Comparison of ENCODE assay signal across 8 mouse cellular contexts in the genomic region with DNA sequence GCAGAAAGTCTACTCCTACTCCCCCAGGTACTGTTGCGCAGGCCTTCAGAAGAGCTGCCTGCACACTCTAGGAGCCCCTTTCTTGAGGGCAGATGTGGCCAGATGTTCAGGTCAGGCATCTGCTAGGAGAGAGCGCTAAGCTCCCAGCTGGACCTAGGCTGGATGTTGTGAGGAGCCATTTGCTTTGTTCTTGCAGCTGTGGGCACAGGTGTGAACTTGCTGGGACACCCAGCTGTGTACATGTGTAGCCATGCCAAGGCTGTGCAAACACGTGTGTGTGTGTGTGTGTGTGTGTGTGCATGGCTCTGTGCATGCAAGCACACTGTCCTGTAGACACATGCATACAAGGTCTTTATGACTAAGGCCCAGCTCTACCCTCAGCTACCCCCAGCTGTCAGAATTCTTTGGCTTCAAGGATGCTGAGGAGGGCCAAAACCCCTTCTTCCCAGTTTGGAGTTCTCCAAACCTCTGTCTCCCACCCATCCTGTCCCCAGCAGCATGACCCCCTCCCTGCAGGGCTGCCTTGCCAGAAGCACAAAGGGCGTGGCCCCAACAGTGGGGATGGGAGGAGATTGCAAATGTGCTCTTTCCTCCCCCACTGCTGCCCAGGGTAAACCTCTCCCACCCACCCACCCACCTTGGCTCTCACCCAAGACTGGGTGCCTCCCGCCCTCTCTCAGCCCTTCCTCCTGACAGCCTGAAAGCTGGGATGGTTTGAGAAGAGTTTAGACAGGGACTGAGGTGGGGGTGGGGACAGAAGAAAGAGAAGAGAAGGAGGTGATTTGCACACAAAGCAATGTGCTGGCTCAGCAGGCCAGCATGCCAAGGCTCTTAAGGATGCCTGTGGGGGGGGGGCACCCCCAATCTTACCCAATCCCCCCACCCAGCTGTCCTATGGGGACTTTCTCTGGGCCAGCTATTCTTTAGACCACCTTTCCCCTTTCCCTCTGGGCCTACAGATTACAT. TPM values are rescaled to one million over a fixed set of nuclear protein-coding genes. Genes with fewer than 3 reads are reported as not detected.
DNase-seq lines count a peak whose midpoint lies in the region; ATAC-seq lines count a peak whose summit lies in the region.
"Had no signal": no experiment of that assay in that cellular context is flagged by ENCODE, and none has a peak within 500 bp of the region (broad histone marks: within the 10 kb centered on the region; RNA-seq: fewer than 3 reads in every experiment).

No protein-coding gene starts in this region.

- no peak for DNase-seq in lung, postnatal 25 days (ENCODE audit: low spot score)
- peak; percentile 65 to 70 for DNase-seq in heart, postnatal 10 days
- peak; percentile 62 to 87 for DNase-seq in lung, postnatal 4 days
- DNase-seq in T-cell, adult 2 months (ENCODE audit: low spot score), result no peak
- DNase-seq in embryo, embryonic 9.5 days (ENCODE audit: extremely low spot score), result no peak

- H3K4me3 ChIP-seq in lung, embryonic 15.5 days, result no peak overlapping the region
- no peak overlapping the region for H3K4me3 ChIP-seq in embryonic facial prominence, embryonic 13.5 days
- H3K4me3 ChIP-seq: liver, embryonic 15.5 days had no signal

- H3K27ac ChIP-seq in lung, embryonic 15.5 days, result peak overlapping the region; percentile 87
- peak overlapping the region; percentile 87 for H3K27ac ChIP-seq in embryonic facial prominence, embryonic 13.5 days
- H3K27ac ChIP-seq: liver, embryonic 15.5 days had no signal

- H3K4me1 ChIP-seq in lung, embryonic 15.5 days, result peaks cover 62% of the 10 kb centered on the region
- H3K4me1 ChIP-seq in embryonic facial prominence, embryonic 13.5 days, result peaks cover 56% of the 10 kb centered on the region

- no peaks in the 10 kb centered on the region for H3K36me3 ChIP-seq in lung, embryonic 15.5 days
- no peaks in the 10 kb centered on the region for H3K36me3 ChIP-seq in embryonic facial prominence, embryonic 13.5 days
- H3K36me3 ChIP-seq: liver, embryonic 15.5 days had no signal

- H3K4me2 ChIP-seq in lung, embryonic 15.5 days, result no peak overlapping the region
- peak overlapping the region; percentile 22 for H3K4me2 ChIP-seq in embryonic facial prominence, embryonic 13.5 days
- H3K4me2 ChIP-seq: liver, embryonic 15.5 days had no signal

- peak; percentile 64 for ATAC-seq in lung, embryonic 15.5 days (ENCODE audit: borderline replicate concordance, extremely low read depth, low FRiP score, low TSS enrichment)
- peak; percentile 13; the same call in 1 of the 2 replicates for ATAC-seq in embryonic facial prominence, embryonic 13.5 days (ENCODE audit: insufficient number of reproducible peaks, insufficient read depth, low FRiP score, low TSS enrichment, low read depth)

- intact Hi-C loops in heart, postnatal 10 days (cut with DNase I), result no loop called here

- H3K9me3 ChIP-seq in lung, embryonic 15.5 days, result no peaks in the 10 kb centered on the region
- no peaks in the 10 kb centered on the region for H3K9me3 ChIP-seq in embryonic facial prominence, embryonic 13.5 days
- H3K9me3 ChIP-seq: liver, embryonic 15.5 days had no signal

- whole genome bisulfite sequencing in lung, embryonic 15.5 days, result 25% methylated on average over 5 of the region's 5 CpGs
- WGBS in embryonic facial prominence, embryonic 13.5 days, result 30% methylated on average over 5 of the region's 5 CpGs

- no peaks in the 10 kb centered on the region for H3K27me3 ChIP-seq in lung, embryonic 15.5 days
- no peaks in the 10 kb centered on the region for H3K27me3 ChIP-seq in embryonic facial prominence, embryonic 13.5 days

- no peak overlapping the region for H3K9ac ChIP-seq in lung, embryonic 15.5 days
- H3K9ac ChIP-seq in embryonic facial prominence, embryonic 13.5 days, result peak overlapping the region; percentile 54
- H3K9ac ChIP-seq: liver, embryonic 15.5 days had no signal

RNA-seq across cellular contexts. Expression of a gene that starts 7.2 kb away (rescaled TPM):
- polyA plus RNA-seq in lung, embryonic 15.5 days (2015; fragmentation: Nextera tagmentation; extraction: Ambion mirVana), result 71.7 and 72.4 TPM in 2 replicates
- polyA plus RNA-seq in embryonic facial prominence, embryonic 13.5 days (2015; fragmentation: Nextera tagmentation; extraction: Ambion mirVana), result 89.1 and 90.6 TPM in 2 replicates
- 10 to 100 TPM; 33.8 to 39.7 TPM for total RNA-seq in heart, postnatal 10 days (2021)

RNA-seq across cellular contexts. Expression of a gene that starts 10.4 kb away (rescaled TPM):
- polyA plus RNA-seq in lung, embryonic 15.5 days (2015; fragmentation: Nextera tagmentation; extraction: Ambion mirVana), result 2.7 and 2.9 TPM in 2 replicates
- 0.99 and 1.5 TPM in 2 replicates for polyA plus RNA-seq in embryonic facial prominence, embryonic 13.5 days (2015; fragmentation: Nextera tagmentation; extraction: Ambion mirVana)
- total RNA-seq in heart, postnatal 10 days (2021), result 1 to 10 TPM; 2.1 to 2.4 TPM

RNA-seq across cellular contexts. Expression of a gene that starts 19.5 kb away (rescaled TPM):
- 47.4 and 51.4 TPM in 2 replicates for polyA plus RNA-seq in lung, embryonic 15.5 days (2015; fragmentation: Nextera tagmentation; extraction: Ambion mirVana)
- 40.6 and 42.9 TPM in 2 replicates for polyA plus RNA-seq in embryonic facial prominence, embryonic 13.5 days (2015; fragmentation: Nextera tagmentation; extraction: Ambion mirVana)
- 10 to 100 TPM; 13.5 to 15.6 TPM for total RNA-seq in heart, postnatal 10 days (2021)

RNA-seq across cellular contexts. Expression of a gene that starts 22.0 kb away (rescaled TPM):
- 2.2 and 2.4 TPM in 2 replicates for polyA plus RNA-seq in lung, embryonic 15.5 days (2015; fragmentation: Nextera tagmentation; extraction: Ambion mirVana)
- polyA plus RNA-seq in embryonic facial prominence, embryonic 13.5 days (2015; fragmentation: Nextera tagmentation; extraction: Ambion mirVana), result 2.3 and 3.5 TPM in 2 replicates
- total RNA-seq in heart, postnatal 10 days (2021), result 1 to 10 TPM; 1.6 to 2.3 TPM

RNA-seq across cellular contexts. Expression of a gene that starts 22.0 kb away (rescaled TPM):
- 53.0 and 53.8 TPM in 2 replicates for polyA plus RNA-seq in lung, embryonic 15.5 days (2015; fragmentation: Nextera tagmentation; extraction: Ambion mirVana)
- 47.1 and 49.5 TPM in 2 replicates for polyA plus RNA-seq in embryonic facial prominence, embryonic 13.5 days (2015; fragmentation: Nextera tagmentation; extraction: Ambion mirVana)
- 10 to 100 TPM; 38.3 to 45.5 TPM for total RNA-seq in heart, postnatal 10 days (2021)

Comparison
In these comparisons a context has a peak if more than half of its experiments do, and no peak if none do; other contexts are left out.
1. DNase-seq: peak in heart, postnatal 10 days (2 of 2) and lung, postnatal 4 days (2 of 2); none in lung, postnatal 25 days (single experiment), T-cell, adult 2 months (single experiment) and embryo, embryonic 9.5 days (single experiment).